Mouse (Mus musculus) embryonic facial prominence, embryonic 10.5 days (tissue): ENCODE data around the gene Islr. TPM values are rescaled to one million over a fixed set of nuclear protein-coding genes. Genes with fewer than 3 reads are reported as not detected.
"Not testable (repeated sequence)": the region's sequence is repeated elsewhere in the genome, so short reads cannot be mapped to it uniquely, and the experiment has no call there.

Experiments
- DNase-seq: peaks from one replicate; pipeline ENCODE4 v3.0.0-alpha.2; 2017; ENCODE audit warnings: low spot score
- H3K27ac ChIP-seq: fragments of 300-500 bp; sonication (generic); replicated peaks from 2 replicates; pipeline ENCODE4 v1.5.1; 2016; ENCODE audit warnings: mild to moderate bottlenecking
- H3K27me3 ChIP-seq: fragments of 300-500 bp; sonication (generic); replicated peaks from 2 replicates; pipeline ENCODE4 v1.6.1; 2016; ENCODE audit warnings: low read depth, mild to moderate bottlenecking; ENCODE audit not compliant: poor library complexity, severe bottlenecking
- H3K36me3 ChIP-seq: fragments of 300-500 bp; sonication (generic); replicated peaks from 2 replicates; pipeline ENCODE4 v1.6.1; 2016; ENCODE audit warnings: mild to moderate bottlenecking, moderate library complexity
- H3K4me1 ChIP-seq: fragments of 300-500 bp; sonication (generic); 2 replicates; pipeline ENCODE4 v1.6.1; 2016
- H3K4me3 ChIP-seq: fragments of 300-500 bp; sonication (generic); 2 replicates; pipeline ENCODE4 v1.5.1; 2016; ENCODE audit warnings: mild to moderate bottlenecking, moderate library complexity
- H3K9me3 ChIP-seq: fragments of 300-500 bp; sonication (generic); 2 replicates; pipeline ENCODE4 v1.6.1; 2016; ENCODE audit warnings: mild to moderate bottlenecking
- whole genome bisulfite sequencing: fragments of 180-500 bp; shearing (Covaris S2); methylation state at CpG from one replicate; pipeline ENCODE4 v1.1.7; 2016; 5-methylcytosine and 5-hydroxymethylcytosine counted together
- polyA plus RNA-seq: library from polyadenylated mRNA; unstranded; fragments of >200 nt; fragmentation: Nextera tagmentation; extraction: Ambion mirVana; gene quantifications from 2 replicates; pipeline ENCODE4 v1.2.1, GENCODE M21; 2016

Gene Islr
- polyA plus RNA-seq: 13.8 and 18.2 TPM in 2 replicates

DNA sequence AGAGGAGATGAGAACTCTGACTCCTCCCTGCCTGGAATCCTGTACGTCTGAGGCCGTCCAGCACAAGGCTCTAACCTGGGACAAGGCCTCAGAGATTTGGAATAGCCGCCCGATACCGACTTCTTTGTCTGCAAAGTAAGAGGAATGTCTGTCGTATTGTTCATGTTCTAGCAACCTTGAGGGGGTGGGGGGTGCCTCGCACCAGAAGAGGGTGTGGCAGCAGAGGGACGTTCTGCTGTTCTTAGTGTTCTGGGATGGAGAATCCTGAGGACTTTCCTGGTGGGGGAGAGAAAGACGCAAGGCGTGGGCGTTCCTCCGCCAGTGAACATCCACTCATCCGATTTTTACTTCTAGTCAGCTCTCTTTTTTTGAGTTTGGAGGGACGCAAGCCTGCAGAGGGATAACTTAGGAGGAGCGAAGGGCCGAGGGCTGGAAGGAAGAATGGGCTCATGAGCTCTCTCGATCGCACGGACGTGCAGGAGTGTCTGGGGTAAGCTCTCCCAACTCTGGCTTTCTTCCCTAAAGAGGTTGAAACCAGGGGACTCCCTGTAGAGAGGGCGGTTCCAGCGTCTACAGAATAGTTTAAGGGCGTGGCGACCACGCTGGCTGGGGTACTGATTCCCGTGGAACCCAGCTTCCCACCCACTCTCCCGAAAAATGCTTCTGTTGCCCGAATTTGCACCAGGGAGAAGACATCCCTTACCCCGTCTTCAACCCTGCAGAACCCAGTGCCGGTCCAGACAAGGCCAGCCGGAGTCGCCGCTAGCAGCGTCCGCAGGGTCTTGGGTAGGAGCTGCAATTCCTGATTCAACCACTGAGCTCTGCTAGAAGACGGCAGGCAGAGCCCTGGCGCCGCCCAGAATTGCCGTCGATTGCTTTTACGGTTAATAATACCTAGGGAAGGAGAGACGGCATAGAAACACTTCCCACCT lies at the start of gene Islr, which contains the start of gene Islr2:
TSS of gene Islr (minus strand) at position 791 of the 932 bp plus-strand sequence.
TSS of gene Islr2 (minus strand) at position 804 of the 932 bp plus-strand sequence.
- under 1% methylated on average over 42 of the region's 42 CpGs for WGBS
- peak; percentile 84 for DNase-seq
- H3K4me1 ChIP-seq: peaks cover 53% of the 10 kb centered on the region
- no peaks in the 10 kb centered on the region for H3K36me3 ChIP-seq
- peaks cover 86% of the 10 kb centered on the region for H3K27me3 ChIP-seq
- H3K4me3 ChIP-seq: peak within 1 kb of the TSS; percentile 50
- H3K9me3 ChIP-seq: no peaks in the 10 kb centered on the region
- peak within 1 kb of the TSS; percentile 11; the same call in 1 of the 2 replicates for H3K27ac ChIP-seq

DNA sequence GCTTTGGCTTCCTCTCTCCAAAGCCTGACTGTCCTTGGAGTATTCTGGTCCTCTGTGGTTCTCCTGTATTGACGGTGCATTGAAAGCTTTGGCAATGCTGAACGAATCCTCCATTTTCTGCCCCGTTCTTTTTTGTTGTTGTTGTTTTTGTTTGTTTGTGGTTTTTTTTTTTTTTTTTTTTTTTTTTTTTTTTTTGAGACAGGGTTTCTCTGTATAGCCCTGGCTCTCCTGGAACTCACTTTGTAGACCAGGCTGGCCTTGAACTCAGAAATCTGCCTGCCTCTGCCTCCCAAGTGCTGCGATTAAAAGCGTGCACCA lies 49.7 kb upstream of the Islr start:
- WGBS: 73% methylated on average over 5 of the region's 5 CpGs

DNA sequence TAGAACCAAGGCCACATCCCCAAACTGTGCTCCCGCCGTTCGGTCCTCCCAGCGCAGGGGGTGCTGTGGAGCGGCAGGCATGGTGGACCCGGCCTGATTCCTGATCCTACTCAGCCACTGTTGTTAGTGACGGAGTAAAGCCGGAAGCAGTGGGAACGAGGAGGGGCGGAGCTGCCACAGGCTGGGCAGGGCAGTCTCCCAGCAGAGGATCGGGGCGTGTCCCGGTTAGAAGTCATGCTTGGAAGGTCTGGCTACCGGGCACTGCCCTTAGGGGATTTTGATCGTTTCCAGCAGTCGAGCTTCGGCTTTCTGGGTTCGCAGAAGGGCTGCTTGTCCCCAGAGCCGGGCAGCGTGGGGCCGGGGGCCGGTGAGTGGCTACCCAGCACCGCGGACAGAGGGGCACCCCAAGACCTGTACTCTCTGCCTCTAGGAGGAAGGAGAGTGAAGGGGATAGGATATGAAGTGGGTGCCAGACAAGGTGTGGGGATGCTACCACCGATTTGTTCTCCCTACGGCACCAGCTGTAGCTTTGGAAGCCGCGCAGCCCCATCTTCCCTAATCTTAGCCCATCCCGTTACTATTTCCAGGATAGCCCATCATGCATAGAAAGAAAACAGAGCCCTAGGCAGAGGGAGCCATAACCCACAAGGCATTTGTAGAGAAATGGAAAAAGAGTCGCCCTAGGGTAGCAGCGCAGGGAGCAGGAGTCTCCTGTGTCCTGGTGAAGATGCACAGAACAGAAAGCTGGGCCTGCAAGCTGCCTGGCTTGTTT lies 49.1 kb upstream of the Islr start, which contains the start of gene Stoml1:
TSS of gene Stoml1 (plus strand) at position 132 of the 772 bp plus-strand sequence.
- peaks cover 39% of the 10 kb centered on the region for H3K4me1 ChIP-seq
- WGBS: under 1% methylated on average over 31 of the region's 31 CpGs
- DNase-seq: peak; percentile 95
- H3K36me3 ChIP-seq: peaks cover 21% of the 10 kb centered on the region; the same call in 1 of the 2 replicates
- H3K9me3 ChIP-seq: no peaks in the 10 kb centered on the region
- peak within 1 kb of the TSS; percentile 83 for H3K27ac ChIP-seq
- peak within 1 kb of the TSS; percentile 82 for H3K4me3 ChIP-seq
- no peaks in the 10 kb centered on the region for H3K27me3 ChIP-seq

More for the DNA sequence above, 49.7 kb upstream of the Islr start:
- H3K27me3 ChIP-seq, H3K9me3 ChIP-seq, DNase-seq: not testable (repeated sequence)
- peaks cover 25% of the 10 kb centered on the region; the same call in 1 of the 2 replicates for H3K36me3 ChIP-seq
- H3K4me3 ChIP-seq: peak overlapping the region; percentile 82
- H3K27ac ChIP-seq: peak overlapping the region; percentile 83
- peaks cover 33% of the 10 kb centered on the region for H3K4me1 ChIP-seq

DNA sequence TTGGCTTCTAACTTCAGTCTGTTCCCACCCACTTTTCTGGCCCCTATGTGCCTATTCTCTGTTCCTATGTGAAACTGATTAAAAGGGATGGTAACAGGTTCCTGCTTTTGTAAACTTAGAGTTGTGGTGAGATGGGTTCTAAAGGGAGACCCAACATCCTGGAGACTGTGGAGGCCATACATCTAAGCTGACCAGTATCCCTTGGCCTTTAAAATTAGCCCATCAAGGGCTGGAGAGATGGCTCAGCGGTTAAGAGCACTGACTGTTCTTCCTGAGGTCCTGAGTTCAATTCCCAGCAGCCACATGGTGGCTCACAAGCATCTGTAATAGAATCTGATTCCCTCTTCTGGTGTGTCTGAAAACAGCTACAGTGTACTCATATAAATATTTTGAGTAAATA lies 46.6 kb upstream of the Islr start:
- H3K9me3 ChIP-seq, H3K27me3 ChIP-seq, H3K4me3 ChIP-seq, DNase-seq, H3K27ac ChIP-seq, H3K36me3 ChIP-seq: not testable (repeated sequence)
- peaks cover 60% of the 10 kb centered on the region for H3K4me1 ChIP-seq
- WGBS: 91% methylated on average over 1 of the region's 1 CpGs

DNA sequence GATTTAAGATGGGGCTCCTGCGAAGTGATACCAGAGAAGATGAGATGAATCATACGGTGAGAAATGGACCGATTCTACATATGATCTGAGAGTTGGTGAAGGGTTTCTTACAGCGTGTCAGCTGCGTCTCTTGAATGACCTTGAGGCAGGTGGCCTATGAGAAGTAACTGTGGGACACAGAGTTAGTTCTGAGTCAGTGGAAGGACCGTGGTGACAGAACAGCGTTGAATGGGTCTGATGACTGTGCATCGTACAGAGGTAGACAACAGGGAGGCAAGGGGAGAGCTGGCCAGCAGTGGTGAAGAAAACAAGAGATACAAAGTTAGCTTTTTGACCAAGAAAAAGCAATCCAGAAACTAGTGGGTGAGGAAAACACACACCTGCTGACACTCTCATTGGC lies 46.2 kb upstream of the Islr start:
- WGBS: 75% methylated on average over 8 of the region's 8 CpGs
- Histone ChIP-seq H3K27ac (peak overlapping the region; percentile 88), H3K4me1 (peaks cover 60% of the 10 kb centered on the region)

DNA sequence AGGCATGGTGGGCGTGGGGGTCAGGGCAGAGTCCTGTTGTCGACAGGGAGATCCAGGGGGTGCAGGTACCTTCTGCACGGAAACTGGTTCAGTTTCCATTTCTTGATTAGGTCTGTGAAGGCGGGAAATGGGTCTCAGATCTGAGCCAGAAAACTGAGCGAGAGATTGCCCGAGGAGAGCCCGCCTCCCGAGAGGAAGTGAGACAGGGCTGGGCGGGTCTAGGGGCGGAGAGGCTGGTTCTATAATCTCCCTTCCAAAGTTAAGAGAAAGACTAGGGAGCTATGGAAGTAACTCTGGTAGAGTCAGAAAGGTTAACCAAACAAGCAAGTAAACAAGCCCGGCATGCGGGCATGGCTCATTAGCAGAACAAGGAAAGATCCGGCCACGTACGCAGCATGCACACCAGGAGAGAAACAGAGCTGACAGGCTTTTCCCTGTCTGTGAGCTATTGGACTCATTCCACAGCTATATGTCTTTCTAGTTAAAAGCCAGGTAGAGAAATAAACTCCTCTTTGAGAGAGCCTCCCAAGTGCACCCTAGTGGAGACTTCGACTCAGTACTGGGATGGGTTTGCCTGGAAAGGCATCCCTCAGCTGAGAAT lies 45.6 kb upstream of the Islr start, which contains the start of gene Pml:
TSS of gene Pml (minus strand) at position 195 of the 601 bp plus-strand sequence.
- H3K4me1 ChIP-seq: peaks cover 58% of the 10 kb centered on the region
- DNase-seq: peak; percentile 75

More for the DNA sequence above, 46.2 kb upstream of the Islr start:
- H3K36me3 ChIP-seq: peaks cover 4% of the 10 kb centered on the region; the same call in 1 of the 2 replicates
- no peaks in the 10 kb centered on the region for H3K9me3 ChIP-seq
- peak overlapping the region; percentile 62 for H3K4me3 ChIP-seq
- no peak for DNase-seq
- H3K27me3 ChIP-seq: no peaks in the 10 kb centered on the region

DNA sequence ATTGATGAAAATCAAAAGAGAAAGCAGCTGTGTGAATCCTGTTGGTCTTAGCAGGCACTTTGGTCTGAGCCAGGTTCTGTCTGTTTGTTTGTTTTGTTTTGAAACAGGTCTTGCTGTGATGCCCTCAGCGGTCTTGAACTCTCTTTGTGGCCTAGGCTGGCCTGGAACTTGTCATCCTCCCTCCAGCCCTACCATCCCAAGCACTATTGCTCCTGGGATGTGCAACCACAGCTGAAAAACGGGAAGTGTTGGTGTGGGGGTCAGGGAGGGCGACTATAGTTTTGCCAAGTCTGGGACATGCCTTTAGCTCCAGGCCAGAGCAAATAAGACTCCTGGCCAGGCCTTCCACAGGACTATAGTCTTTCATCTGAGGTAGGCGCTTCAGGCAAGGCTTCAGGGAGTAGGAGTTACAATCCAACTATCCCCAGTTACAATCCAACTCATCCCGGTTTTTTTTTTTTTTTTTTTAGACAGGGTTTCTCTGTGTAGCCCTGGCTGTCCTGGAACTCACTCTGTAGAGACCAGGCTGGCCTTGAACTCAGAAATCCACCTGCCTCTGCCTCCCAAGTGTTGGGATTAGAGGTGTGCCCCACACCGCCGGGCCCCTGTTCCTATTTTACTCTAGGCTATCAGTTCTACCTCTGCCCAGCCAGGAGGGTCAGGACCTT lies 44.8 kb upstream of the Islr start:
- Histone ChIP-seq H3K27me3 (no peaks in the 10 kb centered on the region), H3K4me3 (peak overlapping the region; percentile 62), H3K4me1 (peaks cover 59% of the 10 kb centered on the region), H3K36me3 (peaks cover 9% of the 10 kb centered on the region; the same call in 1 of the 2 replicates), H3K9me3 (no peaks in the 10 kb centered on the region), H3K27ac (peak overlapping the region; percentile 88)
- no peak for DNase-seq
- 48% methylated on average over 7 of the region's 7 CpGs for WGBS

More for the DNA sequence above, 45.6 kb upstream of the Islr start, which contains the start of gene Pml:
- peak within 1 kb of the TSS; percentile 88 for H3K27ac ChIP-seq
- H3K9me3 ChIP-seq: no peaks in the 10 kb centered on the region
- WGBS: 1% methylated on average over 16 of the region's 16 CpGs
- no peaks in the 10 kb centered on the region for H3K27me3 ChIP-seq
- H3K36me3 ChIP-seq: peaks cover 4% of the 10 kb centered on the region; the same call in 1 of the 2 replicates
- peak within 1 kb of the TSS; percentile 62 for H3K4me3 ChIP-seq

DNA sequence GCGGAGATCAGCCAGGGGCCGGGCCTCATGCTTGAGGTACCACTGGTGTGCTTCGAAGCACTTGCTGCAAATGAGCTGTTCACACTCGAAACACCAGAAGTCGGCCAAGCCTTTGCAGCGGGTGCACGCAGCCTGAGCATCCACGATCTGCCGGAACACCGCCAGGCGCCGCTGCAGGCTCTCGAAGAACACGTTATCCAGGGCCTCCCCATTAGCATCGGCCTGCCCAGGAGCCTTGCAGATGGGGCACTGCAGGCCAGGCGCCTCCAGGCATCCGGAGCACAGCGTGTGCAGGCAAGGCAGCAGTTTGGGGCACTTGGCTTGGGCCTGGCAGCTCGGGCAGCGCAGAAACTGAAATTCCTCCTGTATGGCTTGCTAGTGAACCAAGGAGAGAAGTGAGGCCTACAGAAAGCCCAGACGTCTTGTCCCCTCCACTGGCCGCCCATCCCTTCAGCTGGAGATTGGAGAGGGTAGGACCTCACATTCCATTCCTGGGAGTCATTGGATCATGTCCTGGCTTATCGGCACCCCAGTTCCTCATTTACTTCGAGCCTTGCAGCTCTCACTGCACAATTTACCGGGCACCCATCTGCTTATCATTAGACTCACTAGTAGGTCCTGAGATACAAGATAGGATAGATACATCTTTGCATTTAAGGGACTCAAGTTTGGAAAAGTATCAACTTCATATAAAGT lies 43.1 kb upstream of the Islr start:
- WGBS: 13% methylated on average over 25 of the region's 25 CpGs
- peaks cover 52% of the 10 kb centered on the region for H3K4me1 ChIP-seq
- H3K27me3 ChIP-seq: no peaks in the 10 kb centered on the region
- H3K27ac ChIP-seq: peak overlapping the region; percentile 80
- H3K4me3 ChIP-seq: peak overlapping the region; percentile 50
- H3K36me3 ChIP-seq: peaks cover 17% of the 10 kb centered on the region
- no peaks in the 10 kb centered on the region for H3K9me3 ChIP-seq
- peak; percentile 87 for DNase-seq

DNA sequence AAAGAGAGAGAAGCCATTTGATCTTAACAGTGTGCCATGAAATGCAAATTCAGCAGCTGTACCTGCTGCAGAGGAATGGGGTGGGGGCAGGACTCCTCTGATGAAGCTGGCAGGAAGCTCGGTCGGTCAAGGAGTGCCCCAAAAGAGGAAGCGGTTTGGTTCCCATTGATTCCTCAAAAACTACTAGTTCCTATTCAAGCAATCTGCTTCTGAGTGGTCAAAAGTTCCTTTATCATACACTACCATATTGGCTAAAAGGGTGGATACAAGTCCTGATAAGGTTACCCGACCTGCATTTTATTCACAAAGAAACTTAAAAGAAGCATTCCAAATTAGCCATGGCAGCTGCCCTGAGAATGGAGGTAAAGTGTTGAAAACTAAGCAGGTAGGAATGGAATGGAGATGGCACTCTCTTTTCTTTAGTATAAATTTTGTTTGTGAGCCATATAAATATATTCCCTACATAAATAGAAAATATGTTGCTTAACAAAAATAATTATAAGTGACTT lies 42.0 kb upstream of the Islr start:
- Histone ChIP-seq H3K4me1 (peaks cover 62% of the 10 kb centered on the region), H3K4me3 (no peak overlapping the region), H3K27me3 (no peaks in the 10 kb centered on the region), H3K36me3 (peaks cover 17% of the 10 kb centered on the region), H3K27ac (no peak overlapping the region), H3K9me3 (no peaks in the 10 kb centered on the region)
- no peak for DNase-seq
- WGBS: 77% methylated on average over 4 of the region's 4 CpGs

DNA sequence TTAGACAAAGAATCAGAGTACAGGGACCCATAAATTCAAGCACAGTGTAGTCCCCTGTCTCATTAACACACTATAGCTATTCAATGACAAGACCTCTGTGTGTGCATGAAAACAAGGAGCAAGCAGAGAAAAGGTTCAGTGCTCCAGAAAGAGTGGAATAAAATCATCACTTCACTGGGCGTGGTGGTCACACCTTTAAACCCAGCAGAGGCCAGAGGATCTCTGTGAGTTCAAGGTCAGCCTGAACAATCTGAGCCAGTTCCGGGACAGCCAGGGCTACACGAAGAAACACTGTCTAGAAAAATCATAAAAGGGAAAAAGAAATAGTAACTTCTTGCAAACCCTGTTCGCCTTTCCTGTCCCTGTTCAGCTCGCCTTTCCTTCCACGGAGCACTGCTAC lies 39.6 kb upstream of the Islr start:
- DNase-seq: no peak
- Histone ChIP-seq H3K36me3 (peaks cover 19% of the 10 kb centered on the region), H3K27ac (no peak overlapping the region), H3K4me1 (peaks cover 42% of the 10 kb centered on the region), H3K4me3 (no peak overlapping the region), H3K9me3 (no peaks in the 10 kb centered on the region), H3K27me3 (no peaks in the 10 kb centered on the region)
- 89% methylated on average over 6 of the region's 6 CpGs for WGBS

DNA sequence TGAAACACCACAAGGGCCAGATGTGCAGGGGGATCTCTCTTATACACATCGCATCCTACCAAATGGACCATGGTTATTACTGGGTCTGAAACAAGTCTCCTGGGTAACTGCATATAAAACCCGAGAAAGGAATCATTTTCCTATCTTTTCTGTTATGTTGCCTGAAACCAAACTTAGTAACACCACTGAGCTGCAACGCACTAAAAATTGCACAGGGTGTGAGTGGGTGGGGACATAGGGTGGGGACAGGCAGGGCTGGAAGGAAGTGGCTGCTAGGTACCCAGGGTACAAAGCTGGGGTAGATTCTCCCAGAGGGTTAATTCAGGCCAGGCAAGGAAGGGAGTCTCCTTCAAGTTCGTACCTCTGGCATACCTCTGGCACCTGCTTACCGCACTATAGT lies 38.6 kb upstream of the Islr start:
- Histone ChIP-seq H3K27ac (no peak overlapping the region), H3K9me3 (no peaks in the 10 kb centered on the region), H3K36me3 (peaks cover 19% of the 10 kb centered on the region), H3K27me3 (no peaks in the 10 kb centered on the region), H3K4me3 (no peak overlapping the region), H3K4me1 (peaks cover 34% of the 10 kb centered on the region)
- no peak for DNase-seq
- 89% methylated on average over 5 of the region's 5 CpGs for WGBS
